Mouse (Mus musculus) kidney, postnatal 25 days (tissue): ENCODE data around the gene Praf2.

ENCODE experiments used
- DNase-seq, 2 experiments: peaks; one replicate each; pipeline ENCODE4 v3.0.0; 2021; ENCODE audit warnings: mixed read lengths in 2 of 2

Gene Praf2

GRCm38 (mm10) chrX:7740082-7740819, 12.0 kb downstream of the Praf2 start:
- peak in 1 of 2 experiments; percentile 56 for DNase-seq

- DNase-seq, result no peak
Measured at GRCm38 (mm10) chrX:7741103-7741502, 12.9 kb downstream of the Praf2 start.

GRCm38 (mm10) chrX:7743470-7743869, 15.2 kb downstream of the Praf2 start:
- no peak for DNase-seq

GRCm38 (mm10) chrX:7744940-7745339, 16.7 kb downstream of the Praf2 start:
- no peak for DNase-seq

GRCm38 (mm10) chrX:7745429-7745828, 17.2 kb downstream of the Praf2 start:
- DNase-seq, result no peak

- peak; percentile 84 to 87 for DNase-seq
Measured at GRCm38 (mm10) chrX:7750432-7751116, 22.3 kb downstream of the Praf2 start, which contains the start of gene Ccdc120. Ccdc120 (minus strand) TSS chrX:7750905.

GRCm38 (mm10) chrX:7753627-7754026, 25.4 kb downstream of the Praf2 start:
- peak in 1 of 2 experiments; percentile 45 for DNase-seq

- peak; percentile 92 to 97 for DNase-seq
Measured at GRCm38 (mm10) chrX:7762137-7762920, 34.1 kb downstream of the Praf2 start, which contains the start of gene Tfe3. Tfe3 (plus strand) TSS chrX:7762560.

- DNase-seq, result no peak
Measured at GRCm38 (mm10) chrX:7762921-7763197, 34.6 kb downstream of the Praf2 start.

GRCm38 (mm10) chrX:7763631-7764393, 35.6 kb downstream of the Praf2 start:
- DNase-seq, result peak in 1 of 2 experiments; percentile 59

- DNase-seq, result no peak
Measured at GRCm38 (mm10) chrX:7764657-7765280, 36.5 kb downstream of the Praf2 start.

- DNase-seq, result no peak
Measured at GRCm38 (mm10) chrX:7765281-7765670, 37.0 kb downstream of the Praf2 start.

GRCm38 (mm10) chrX:7765764-7766163, 37.5 kb downstream of the Praf2 start:
- DNase-seq, result peak; percentile 46 to 76

GRCm38 (mm10) chrX:7769302-7770017, 41.2 kb downstream of the Praf2 start:
- no peak for DNase-seq

GRCm38 (mm10) chrX:7772766-7773165, 44.5 kb downstream of the Praf2 start:
- DNase-seq, result peak in 1 of 2 experiments; percentile 45

- DNase-seq, result no peak
Measured at GRCm38 (mm10) chrX:7775501-7776205, 47.4 kb downstream of the Praf2 start.

- peak in 1 of 2 experiments; percentile 74 for DNase-seq
Measured at GRCm38 (mm10) chrX:7776329-7777082, 48.3 kb downstream of the Praf2 start.

GRCm38 (mm10) chrX:7778450-7779244, 50.4 kb downstream of the Praf2 start:
- DNase-seq, result no peak

GRCm38 (mm10) chrX:7779294-7779693, 51.1 kb downstream of the Praf2 start:
- DNase-seq, result no peak
